In the genomic region with DNA sequence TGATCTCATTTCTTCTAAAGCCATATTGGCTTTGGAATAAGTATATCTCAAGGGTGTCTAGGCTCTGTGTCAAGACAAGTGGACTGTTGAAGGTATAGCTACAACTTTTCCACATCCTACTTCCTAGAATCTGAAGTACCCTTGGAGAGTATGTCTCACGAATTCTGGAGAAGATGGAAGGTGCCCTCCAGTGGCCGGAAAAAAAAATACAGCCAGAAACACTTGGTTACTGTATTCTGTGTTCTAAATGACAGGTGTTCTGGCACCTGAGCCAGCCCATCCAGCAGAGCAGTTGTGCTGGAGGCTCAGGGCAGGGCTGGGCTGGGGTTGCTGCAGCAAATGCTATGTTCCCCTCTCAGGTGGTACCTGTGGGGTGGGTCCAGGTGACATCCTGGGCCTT, we compare ENCODE assay signal across 9 mouse cellular contexts. TPM values are rescaled to one million over a fixed set of nuclear protein-coding genes. Genes with fewer than 3 reads are reported as not detected.
A peak's percentile ranks its signal among the peaks of the same experiment; 100 is the strongest.
DNase-seq lines count a peak whose midpoint lies in the region; ATAC-seq lines count a peak whose summit lies in the region.
"Had no signal": no experiment of that assay in that cellular context is flagged by ENCODE, and none has a peak within 500 bp of the region (broad histone marks: within the 10 kb centered on the region; RNA-seq: fewer than 3 reads in every experiment).

No protein-coding gene starts in this region.

- DNase-seq in midbrain, embryonic 10.5 days (ENCODE audit: low spot score) = peak; percentile 46
- peak; percentile 41 for DNase-seq in adrenal gland, postnatal 25 days
- DNase-seq in embryonic facial prominence, embryonic 14.5 days (ENCODE audit: low spot score) = peak; percentile 65
- peak; percentile 73 for DNase-seq in induced T-regulatory cell, adult 2 months (ENCODE audit: low read depth)
- peak; percentile 54 for DNase-seq in left cerebral cortex, postnatal 4 days
- DNase-seq in neural tube, embryonic 11.5 days (ENCODE audit: low spot score) = peak; percentile 59
- DNase-seq in thymus, postnatal 25 days = peak; percentile 62

- H3K4me3 ChIP-seq in midbrain, embryonic 10.5 days = no peak overlapping the region
- no peak overlapping the region for H3K4me3 ChIP-seq in midbrain, embryonic 16.5 days (ENCODE audit: low read depth, low read length)
- no peak overlapping the region for H3K4me3 ChIP-seq in embryonic facial prominence, embryonic 14.5 days (ENCODE audit: low read depth, low read length)
- no peak overlapping the region for H3K4me3 ChIP-seq in neural tube, embryonic 11.5 days (ENCODE audit: low read depth, low read length)
- H3K4me3 ChIP-seq: erythroblast, embryonic 14.5 days had no signal

- no peak overlapping the region for H3K4me2 ChIP-seq in midbrain, embryonic 16.5 days (ENCODE audit: low read length)
- no peak overlapping the region for H3K4me2 ChIP-seq in embryonic facial prominence, embryonic 14.5 days (ENCODE audit: low read depth, low read length)
- no peak overlapping the region for H3K4me2 ChIP-seq in neural tube, embryonic 11.5 days (ENCODE audit: low read depth)

- H3K27ac ChIP-seq in midbrain, embryonic 10.5 days (replicated peaks) = no peak overlapping the region
- no peak overlapping the region for H3K27ac ChIP-seq in midbrain, embryonic 16.5 days (ENCODE audit: low read length)
- H3K27ac ChIP-seq in embryonic facial prominence, embryonic 14.5 days (replicated peaks; ENCODE audit: low read depth, low read length) = no peak overlapping the region
- H3K27ac ChIP-seq in neural tube, embryonic 11.5 days (ENCODE audit: low read depth, low read length) = no peak overlapping the region

- no peaks in the 10 kb centered on the region for H3K9me3 ChIP-seq in midbrain, embryonic 10.5 days (replicated peaks)
- H3K9me3 ChIP-seq in midbrain, embryonic 16.5 days (replicated peaks; ENCODE audit: control insufficient read depth, low read length, poor library complexity, severe bottlenecking) = no peaks in the 10 kb centered on the region
- no peaks in the 10 kb centered on the region for H3K9me3 ChIP-seq in embryonic facial prominence, embryonic 14.5 days (ENCODE audit: control insufficient read depth, low read length)
- no peaks in the 10 kb centered on the region for H3K9me3 ChIP-seq in neural tube, embryonic 11.5 days (ENCODE audit: control insufficient read depth, low read length)

- 3% methylated on average over 2 of the region's 2 CpGs for WGBS in midbrain, embryonic 10.5 days
- 3% methylated on average over 2 of the region's 2 CpGs for WGBS in midbrain, embryonic 16.5 days
- WGBS in embryonic facial prominence, embryonic 14.5 days = 4% methylated on average over 2 of the region's 2 CpGs
- WGBS in neural tube, embryonic 11.5 days = 5% methylated on average over 2 of the region's 2 CpGs

- peaks cover 46% of the 10 kb centered on the region for H3K36me3 ChIP-seq in midbrain, embryonic 10.5 days
- H3K36me3 ChIP-seq in midbrain, embryonic 16.5 days (ENCODE audit: control insufficient read depth, insufficient read depth, low read length) = peaks cover 42% of the 10 kb centered on the region
- H3K36me3 ChIP-seq in embryonic facial prominence, embryonic 14.5 days (ENCODE audit: control insufficient read depth, insufficient read depth, low read length) = peaks cover 71% of the 10 kb centered on the region
- 0 out of 2 replicates have a peak, but pooled peaks cover 2% of the 10 kb centered on the region for H3K36me3 ChIP-seq in neural tube, embryonic 11.5 days (ENCODE audit: control insufficient read depth, insufficient read depth, low read length)

- ATAC-seq in midbrain, embryonic 16.5 days = no peak
- ATAC-seq in embryonic facial prominence, embryonic 14.5 days (ENCODE audit: low read depth) = peak; percentile 44; the same call in 1 of the 2 replicates
- no peak for ATAC-seq in neural tube, embryonic 11.5 days (ENCODE audit: insufficient read depth, low FRiP score, low TSS enrichment)

- H3K27me3 ChIP-seq in midbrain, embryonic 10.5 days (ENCODE audit: low read depth, poor library complexity, severe bottlenecking) = no peaks in the 10 kb centered on the region
- no peaks in the 10 kb centered on the region for H3K27me3 ChIP-seq in midbrain, embryonic 16.5 days (ENCODE audit: control insufficient read depth, insufficient read depth, low read depth, low read length)
- H3K27me3 ChIP-seq in embryonic facial prominence, embryonic 14.5 days (replicated peaks; ENCODE audit: control insufficient read depth, insufficient read depth, low read length) = no peaks in the 10 kb centered on the region
- no peaks in the 10 kb centered on the region for H3K27me3 ChIP-seq in neural tube, embryonic 11.5 days (ENCODE audit: control insufficient read depth, insufficient read depth, low read length)

- intact Hi-C loops in left cerebral cortex, postnatal 4 days (cut with DNase I) = loop anchor here (5.0 kb wide), 1 partner anchor 42 kb away; a partner anchor contains a TSS

- H3K9ac ChIP-seq in midbrain, embryonic 16.5 days (ENCODE audit: low read depth, low read length) = no peak overlapping the region
- no peak overlapping the region for H3K9ac ChIP-seq in embryonic facial prominence, embryonic 14.5 days (ENCODE audit: low read depth, low read length)
- no peak overlapping the region for H3K9ac ChIP-seq in neural tube, embryonic 11.5 days (ENCODE audit: low read length)

- no peaks in the 10 kb centered on the region for H3K4me1 ChIP-seq in midbrain, embryonic 10.5 days
- H3K4me1 ChIP-seq in midbrain, embryonic 16.5 days (ENCODE audit: control insufficient read depth, insufficient read depth, low read length) = no peaks in the 10 kb centered on the region
- no peaks in the 10 kb centered on the region for H3K4me1 ChIP-seq in embryonic facial prominence, embryonic 14.5 days (ENCODE audit: control insufficient read depth, insufficient read depth, low read length)
- no peaks in the 10 kb centered on the region for H3K4me1 ChIP-seq in neural tube, embryonic 11.5 days (ENCODE audit: control insufficient read depth, insufficient read depth, low read length)

RNA-seq across cellular contexts. Expression of a gene that starts 21.3 kb away (rescaled TPM):
- polyA plus RNA-seq in midbrain, embryonic 10.5 days (2016; fragmentation: Nextera tagmentation; extraction: Ambion mirVana) = 31.1 and 40.7 TPM in 2 replicates
- 71.4 and 76.5 TPM in 2 replicates for polyA plus RNA-seq in midbrain, embryonic 16.5 days (2015; fragmentation: Nextera tagmentation; extraction: Ambion mirVana)
- total RNA-seq in adrenal gland, postnatal 25 days (2021) = 47.3 and 54.2 TPM in 2 replicates
- 13.1 and 15.3 TPM in 2 replicates for polyA plus RNA-seq in embryonic facial prominence, embryonic 14.5 days (2014; fragmentation: Nextera tagmentation; extraction: Ambion mirVana)
- 100 to 1,000 TPM; 155 to 159 TPM for total RNA-seq in left cerebral cortex, postnatal 4 days (2021)
- polyA plus RNA-seq in neural tube, embryonic 11.5 days (2014; fragmentation: Nextera tagmentation; extraction: Ambion mirVana) = 40.2 and 43.5 TPM in 2 replicates

RNA-seq across cellular contexts. Expression of a gene that starts 32.8 kb away (rescaled TPM):
- polyA plus RNA-seq in midbrain, embryonic 10.5 days (2016; fragmentation: Nextera tagmentation; extraction: Ambion mirVana) = 267 and 280 TPM in 2 replicates
- 201 and 206 TPM in 2 replicates for polyA plus RNA-seq in midbrain, embryonic 16.5 days (2015; fragmentation: Nextera tagmentation; extraction: Ambion mirVana)
- total RNA-seq in adrenal gland, postnatal 25 days (2021) = 165 and 186 TPM in 2 replicates
- 225 and 254 TPM in 2 replicates for polyA plus RNA-seq in embryonic facial prominence, embryonic 14.5 days (2014; fragmentation: Nextera tagmentation; extraction: Ambion mirVana)
- 100 to 1,000 TPM; 137 to 148 TPM for total RNA-seq in left cerebral cortex, postnatal 4 days (2021)
- polyA plus RNA-seq in neural tube, embryonic 11.5 days (2014; fragmentation: Nextera tagmentation; extraction: Ambion mirVana) = 250 and 266 TPM in 2 replicates

RNA-seq across cellular contexts. Expression of a gene that starts 41.3 kb away (rescaled TPM):
- polyA plus RNA-seq in midbrain, embryonic 10.5 days (2016; fragmentation: Nextera tagmentation; extraction: Ambion mirVana) = 42.2 and 72.4 TPM in 2 replicates
- 430 and 432 TPM in 2 replicates for polyA plus RNA-seq in midbrain, embryonic 16.5 days (2015; fragmentation: Nextera tagmentation; extraction: Ambion mirVana)
- 1.1 and 2.7 TPM in 2 replicates for total RNA-seq in adrenal gland, postnatal 25 days (2021)
- 36.0 and 45.8 TPM in 2 replicates for polyA plus RNA-seq in embryonic facial prominence, embryonic 14.5 days (2014; fragmentation: Nextera tagmentation; extraction: Ambion mirVana)
- total RNA-seq in left cerebral cortex, postnatal 4 days (2021) = 100 to 1,000 TPM; 393 to 412 TPM
- polyA plus RNA-seq in neural tube, embryonic 11.5 days (2014; fragmentation: Nextera tagmentation; extraction: Ambion mirVana) = 110 and 127 TPM in 2 replicates

RNA-seq across cellular contexts. Expression of a gene that starts 51.3 kb away (rescaled TPM):
- polyA plus RNA-seq in midbrain, embryonic 10.5 days (2016; fragmentation: Nextera tagmentation; extraction: Ambion mirVana) = 85.1 and 90.7 TPM in 2 replicates
- polyA plus RNA-seq in midbrain, embryonic 16.5 days (2015; fragmentation: Nextera tagmentation; extraction: Ambion mirVana) = 39.8 and 46.6 TPM in 2 replicates
- total RNA-seq in adrenal gland, postnatal 25 days (2021) = 62.7 and 68.2 TPM in 2 replicates
- polyA plus RNA-seq in embryonic facial prominence, embryonic 14.5 days (2014; fragmentation: Nextera tagmentation; extraction: Ambion mirVana) = 137 and 140 TPM in 2 replicates
- 10 to 100 TPM; 22.0 to 24.4 TPM for total RNA-seq in left cerebral cortex, postnatal 4 days (2021)
- polyA plus RNA-seq in neural tube, embryonic 11.5 days (2014; fragmentation: Nextera tagmentation; extraction: Ambion mirVana) = 80.4 and 88.0 TPM in 2 replicates

RNA-seq across cellular contexts. Expression of a gene that starts 54.3 kb away (rescaled TPM):
- polyA plus RNA-seq in midbrain, embryonic 10.5 days (2016; fragmentation: Nextera tagmentation; extraction: Ambion mirVana) = 0.97 and 1.0 TPM in 2 replicates
- 22.7 and 31.9 TPM in 2 replicates for polyA plus RNA-seq in midbrain, embryonic 16.5 days (2015; fragmentation: Nextera tagmentation; extraction: Ambion mirVana)
- 1.3 and 1.4 TPM in 2 replicates for total RNA-seq in adrenal gland, postnatal 25 days (2021)
- polyA plus RNA-seq in embryonic facial prominence, embryonic 14.5 days (2014; fragmentation: Nextera tagmentation; extraction: Ambion mirVana) = 2.6 and 3.0 TPM in 2 replicates
- 10 to 100 TPM; 47.7 to 55.3 TPM for total RNA-seq in left cerebral cortex, postnatal 4 days (2021)
- polyA plus RNA-seq in neural tube, embryonic 11.5 days (2014; fragmentation: Nextera tagmentation; extraction: Ambion mirVana) = 1.8 and 2.0 TPM in 2 replicates
- polyA plus RNA-seq: erythroblast, embryonic 14.5 days had no signal
